Mouse (Mus musculus): ENCODE data around the gene Primpol. TPM values are rescaled to one million over a fixed set of nuclear protein-coding genes. Genes with fewer than 3 reads are reported as not detected.

Gene Primpol
- polyA plus RNA-seq, 2 experiments: 10.1 to 16.8 TPM

DNA sequence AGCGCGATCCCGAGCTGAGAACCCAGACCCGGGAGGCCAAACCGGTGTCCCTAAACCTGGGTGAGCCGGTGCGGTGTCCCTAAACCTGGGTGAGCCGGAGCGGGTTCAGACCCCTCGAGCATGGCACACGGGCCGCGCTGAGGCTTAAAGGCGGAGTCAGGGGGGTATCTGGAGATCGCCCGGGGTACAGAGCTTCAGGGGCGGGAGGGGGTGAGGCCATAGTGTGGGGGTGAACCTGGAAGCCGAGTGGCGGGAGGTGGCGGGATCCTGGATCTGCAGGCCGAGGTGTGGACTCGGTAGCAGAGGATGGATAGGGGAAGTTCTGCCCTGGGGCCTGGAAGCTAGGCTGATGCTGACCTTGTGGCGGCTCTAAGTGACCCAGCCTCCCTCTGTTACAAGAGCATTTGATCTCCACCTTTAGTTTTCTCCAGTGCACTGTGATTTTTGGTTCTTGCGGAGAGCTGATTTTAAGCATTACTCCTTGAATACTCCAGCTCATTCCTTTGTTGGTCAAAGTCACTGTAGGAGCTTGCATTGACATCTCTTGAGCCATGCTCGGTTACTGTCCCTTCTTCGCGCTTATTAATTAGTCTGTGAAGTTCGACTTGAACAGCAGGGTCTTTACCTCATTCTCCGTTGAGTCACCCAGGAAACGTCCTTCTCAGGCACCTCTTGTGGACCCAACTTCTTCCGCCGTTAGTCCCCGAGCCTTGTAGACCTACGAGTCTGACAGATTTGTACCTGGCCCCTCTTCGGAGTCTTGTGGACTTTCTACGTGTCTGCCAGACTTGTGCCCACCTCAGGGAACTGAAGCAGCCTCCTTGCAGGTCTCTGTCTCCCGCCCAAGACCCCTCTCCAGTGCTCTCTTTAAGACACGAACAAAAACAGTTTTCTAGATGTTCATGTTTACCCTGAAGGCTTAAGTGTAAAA lies 943 bp upstream of the Primpol start:
- Histone ChIP-seq H3K27me3 (ENCODE audit: control insufficient read depth, insufficient read depth, low read length) (no peaks in the 10 kb centered on the region), H3K4me3 (replicated peaks; ENCODE audit: low read length) (peak overlapping the region; percentile 83), H3K9me3 (ENCODE audit: control insufficient read depth, low read length) (no peaks in the 10 kb centered on the region), H3K4me2 (replicated peaks; ENCODE audit: low read depth, low read length, severe bottlenecking) (peak overlapping the region; percentile 78), H3K36me3 (ENCODE audit: control insufficient read depth, insufficient read depth, low read length) (no peaks in the 10 kb centered on the region), H3K27ac (replicated peaks; ENCODE audit: low read depth, low read length) (peak overlapping the region; percentile 91), H3K4me1 (ENCODE audit: control insufficient read depth, insufficient read depth, low read length) (peaks cover 24% of the 10 kb centered on the region), H3K9ac (ENCODE audit: low read depth, low read length, severe bottlenecking) (peak overlapping the region; percentile 90)
- peak; percentile 17 for DNase-seq (ENCODE audit: low spot score)
- ATAC-seq (ENCODE audit: low FRiP score, low read depth): peak; percentile 8
- WGBS: 0% methylated on average over 36 of the region's 38 CpGs
- no peak for TF ChIP-seq POLR2A (IDR thresholded peaks at IDR 0.05; ENCODE audit: borderline replicate concordance, extremely low read depth, insufficient read depth, insufficient read length)

DNA sequence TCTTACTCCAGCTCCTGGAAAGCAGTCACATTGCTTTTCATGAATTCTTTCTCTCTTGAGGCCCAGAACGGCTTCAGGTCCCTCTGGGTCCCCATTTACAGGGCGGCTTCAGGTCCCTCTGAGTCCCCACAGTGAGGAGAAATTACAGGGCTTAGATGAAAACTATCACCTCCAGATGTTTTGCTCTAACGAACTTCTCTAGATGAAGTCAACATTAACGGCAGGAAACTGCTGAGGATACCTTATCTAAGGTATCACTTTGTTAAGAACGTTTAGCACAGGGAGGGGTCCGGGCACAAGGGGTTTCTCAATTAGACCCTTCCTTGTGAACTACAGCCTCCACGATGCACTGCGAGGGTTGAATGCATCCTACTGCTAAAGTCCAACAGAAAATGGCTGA lies 1.1 kb downstream of the Primpol start:
- Histone ChIP-seq H3K27me3 (ENCODE audit: control insufficient read depth, insufficient read depth, low read length) (no peaks in the 10 kb centered on the region), H3K36me3 (ENCODE audit: control insufficient read depth, insufficient read depth, low read length) (no peaks in the 10 kb centered on the region), H3K4me2 (replicated peaks; ENCODE audit: low read depth, low read length, severe bottlenecking) (peak overlapping the region; percentile 78; the same call in 1 of the 2 replicates), H3K4me3 (replicated peaks; ENCODE audit: low read length) (no peak overlapping the region), H3K9ac (ENCODE audit: low read depth, low read length, severe bottlenecking) (0 out of 2 replicates have a peak overlapping the region, but pooled peaks have one; percentile 62), H3K27ac (replicated peaks; ENCODE audit: low read depth, low read length) (no peak overlapping the region), H3K9me3 (ENCODE audit: control insufficient read depth, low read length) (no peaks in the 10 kb centered on the region), H3K4me1 (ENCODE audit: control insufficient read depth, insufficient read depth, low read length) (peaks cover 25% of the 10 kb centered on the region)
- DNase-seq (ENCODE audit: low spot score) (no peak), ATAC-seq (ENCODE audit: low FRiP score, low read depth) (no peak)
- TF ChIP-seq POLR2A (IDR thresholded peaks at IDR 0.05; ENCODE audit: borderline replicate concordance, extremely low read depth, insufficient read depth, insufficient read length): no peak
- WGBS: 57% methylated on average over 8 of the region's 8 CpGs

DNA sequence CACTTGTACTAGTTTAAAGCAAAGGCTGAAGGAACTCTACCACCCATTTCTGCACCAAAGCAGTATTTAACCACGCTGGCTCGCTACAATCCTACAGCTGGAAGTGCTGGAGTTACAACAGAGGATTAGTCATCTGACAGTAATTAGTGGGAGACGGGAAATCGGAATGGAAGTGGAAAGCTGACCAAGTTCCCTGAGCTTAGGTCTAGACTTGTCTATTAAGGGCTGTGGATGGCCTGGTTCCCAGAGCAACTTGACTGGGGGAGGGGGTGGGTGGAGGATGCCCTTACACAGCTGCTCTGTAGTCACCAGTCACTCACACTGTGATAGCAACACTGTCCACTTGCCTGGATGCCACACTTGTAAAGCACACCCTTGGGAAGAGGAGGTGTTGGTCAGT lies 3.6 kb downstream of the Primpol start:
- peak; percentile 63 for DNase-seq (ENCODE audit: low spot score)
- WGBS: 18% methylated on average over 4 of the region's 4 CpGs
- H3K4me2 ChIP-seq (replicated peaks; ENCODE audit: low read depth, low read length, severe bottlenecking): 0 out of 2 replicates have a peak overlapping the region, but pooled peaks have one; percentile 2
- H3K4me1 ChIP-seq (ENCODE audit: control insufficient read depth, insufficient read depth, low read length): peaks cover 11% of the 10 kb centered on the region
- no peak for TF ChIP-seq POLR2A (IDR thresholded peaks at IDR 0.05; ENCODE audit: borderline replicate concordance, extremely low read depth, insufficient read depth, insufficient read length)
- peaks cover 4% of the 10 kb centered on the region; the same call in 1 of the 2 replicates for H3K36me3 ChIP-seq (ENCODE audit: control insufficient read depth, insufficient read depth, low read length)
- H3K9me3 ChIP-seq (ENCODE audit: control insufficient read depth, low read length): no peaks in the 10 kb centered on the region
- H3K4me3 ChIP-seq (replicated peaks; ENCODE audit: low read length): no peak overlapping the region
- ATAC-seq (ENCODE audit: low FRiP score, low read depth): peak; percentile 12; the same call in 1 of the 2 replicates
- no peaks in the 10 kb centered on the region for H3K27me3 ChIP-seq (ENCODE audit: control insufficient read depth, insufficient read depth, low read length)
- peak overlapping the region; percentile 39; the same call in 1 of the 2 replicates for H3K27ac ChIP-seq (replicated peaks; ENCODE audit: low read depth, low read length)
- 0 out of 2 replicates have a peak overlapping the region, but pooled peaks have one; percentile 28 for H3K9ac ChIP-seq (ENCODE audit: low read depth, low read length, severe bottlenecking)

DNA sequence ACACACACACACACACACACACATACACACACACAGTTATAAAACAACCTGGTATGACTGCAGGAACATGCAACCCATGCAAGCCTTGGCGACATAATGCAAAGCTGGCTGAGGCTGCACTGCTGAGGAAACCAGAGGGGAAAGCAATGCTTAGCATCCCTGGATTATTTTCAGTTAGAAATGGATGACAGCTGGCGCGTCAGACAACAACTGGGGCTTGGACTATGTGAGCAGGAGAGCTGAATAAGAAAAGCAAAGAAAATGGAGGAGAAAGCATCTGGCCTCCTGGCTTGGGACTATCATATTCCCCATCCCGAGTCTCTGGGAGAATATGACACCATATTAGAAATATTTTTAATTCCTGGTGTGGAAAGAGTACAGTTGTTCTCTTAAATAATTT lies 4.1 kb downstream of the Primpol start:
- Histone ChIP-seq H3K4me2 (replicated peaks; ENCODE audit: low read depth, low read length, severe bottlenecking) (no peak overlapping the region), H3K4me1 (ENCODE audit: control insufficient read depth, insufficient read depth, low read length) (peaks cover 11% of the 10 kb centered on the region), H3K4me3 (replicated peaks; ENCODE audit: low read length) (no peak overlapping the region), H3K9me3 (ENCODE audit: control insufficient read depth, low read length) (no peaks in the 10 kb centered on the region), H3K27ac (replicated peaks; ENCODE audit: low read depth, low read length) (no peak overlapping the region; the same call in 1 of the 2 replicates), H3K9ac (ENCODE audit: low read depth, low read length, severe bottlenecking) (no peak overlapping the region), H3K36me3 (ENCODE audit: control insufficient read depth, insufficient read depth, low read length) (peaks cover 4% of the 10 kb centered on the region; the same call in 1 of the 2 replicates), H3K27me3 (ENCODE audit: control insufficient read depth, insufficient read depth, low read length) (no peaks in the 10 kb centered on the region)
- 53% methylated on average over 4 of the region's 4 CpGs for WGBS
- TF ChIP-seq POLR2A (IDR thresholded peaks at IDR 0.05; ENCODE audit: borderline replicate concordance, extremely low read depth, insufficient read depth, insufficient read length): no peak
- DNase-seq (ENCODE audit: low spot score) (peak; percentile 72), ATAC-seq (ENCODE audit: low FRiP score, low read depth) (peak; percentile 48)

DNA sequence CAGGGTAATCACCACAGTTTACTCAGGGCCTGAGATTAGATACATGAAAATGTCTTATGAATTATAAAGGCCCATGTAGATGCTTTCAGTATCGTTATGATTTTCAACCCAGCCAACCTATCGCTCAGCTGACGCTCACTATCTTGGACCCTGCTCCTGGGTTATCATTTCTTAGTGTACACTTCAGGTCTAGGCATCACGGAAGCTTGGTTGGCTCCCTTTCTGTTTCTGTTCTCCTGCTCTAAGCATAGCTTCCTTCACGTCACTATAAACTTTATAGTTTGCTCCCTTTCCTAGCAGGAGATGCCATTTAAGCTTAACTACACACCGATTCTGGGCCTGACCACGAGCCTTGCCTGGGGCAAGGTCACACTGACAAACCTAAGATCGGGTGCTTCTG lies 5.5 kb downstream of the Primpol start:
- Histone ChIP-seq H3K27me3 (ENCODE audit: control insufficient read depth, insufficient read depth, low read length) (no peaks in the 10 kb centered on the region), H3K9me3 (ENCODE audit: control insufficient read depth, low read length) (no peaks in the 10 kb centered on the region), H3K4me1 (ENCODE audit: control insufficient read depth, insufficient read depth, low read length) (peaks cover 11% of the 10 kb centered on the region), H3K27ac (replicated peaks; ENCODE audit: low read depth, low read length) (no peak overlapping the region), H3K9ac (ENCODE audit: low read depth, low read length, severe bottlenecking) (no peak overlapping the region), H3K4me2 (replicated peaks; ENCODE audit: low read depth, low read length, severe bottlenecking) (no peak overlapping the region), H3K4me3 (replicated peaks; ENCODE audit: low read length) (no peak overlapping the region), H3K36me3 (ENCODE audit: control insufficient read depth, insufficient read depth, low read length) (peaks cover 14% of the 10 kb centered on the region)
- DNase-seq (ENCODE audit: low spot score): no peak
- WGBS: 60% methylated on average over 8 of the region's 8 CpGs
- no peak for ATAC-seq (ENCODE audit: low FRiP score, low read depth)
- TF ChIP-seq POLR2A (IDR thresholded peaks at IDR 0.05; ENCODE audit: borderline replicate concordance, extremely low read depth, insufficient read depth, insufficient read length): no peak

Data from limb, embryonic 14.5 days (tissue).